Mouse (Mus musculus) testis, adult 2 months (tissue): ENCODE data around the gene Lysmd4.

Source experiments
- CTCF ChIP-seq: fragments of 200-500 bp; IDR thresholded peaks from 2 replicates; pipeline ENCODE4 v1.5.1; 2012; ENCODE audit warnings: low read depth, mild to moderate bottlenecking, inconsistent platforms, low read length, moderate library complexity; ENCODE audit not compliant: control insufficient read depth, insufficient read depth, insufficient replicate concordance
- POLR2A ChIP-seq: fragments of 200-500 bp; IDR thresholded peaks from 2 replicates; pipeline ENCODE4 v1.6.1; 2012; ENCODE audit warnings: low read depth, mild to moderate bottlenecking, inconsistent platforms, low read length, moderate library complexity; ENCODE audit not compliant: control insufficient read depth

DNA sequence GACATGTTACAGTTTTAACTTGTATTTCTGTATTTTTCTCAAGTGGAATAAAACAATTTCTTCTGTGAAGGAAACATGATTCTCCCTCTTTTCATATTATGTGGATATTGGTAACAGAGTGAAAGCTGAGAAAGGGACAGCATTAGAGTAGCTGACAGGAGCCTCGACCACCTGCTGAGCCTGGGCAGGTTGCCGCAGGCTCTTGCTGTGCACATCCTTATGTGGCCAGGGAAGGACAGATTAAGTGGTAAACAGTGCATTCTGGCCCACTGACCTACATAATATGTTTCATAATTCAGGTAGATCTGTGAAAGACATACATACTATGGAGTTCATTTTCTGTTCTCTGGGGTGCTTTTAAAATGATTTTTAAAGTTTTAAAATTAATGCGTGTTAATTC is 6.0 kb downstream of the Lysmd4 start:
- TF ChIP-seq CTCF (no peak), POLR2A (no peak)
